Mouse (Mus musculus) heart, embryonic 15.5 days (tissue): ENCODE data around the gene Robo1. TPM values are rescaled to one million over a fixed set of nuclear protein-coding genes. Genes with fewer than 3 reads are reported as not detected.
A peak's percentile ranks its signal among the peaks of the same experiment; 100 is the strongest.

Experiments
- ATAC-seq: fragments of 200-750 bp; cut with Nextera tagmentation; replicated peaks from 2 replicates; pipeline ENCODE4 v1.8.0; 2017; ENCODE audit warnings: low read depth, moderate TSS enrichment; ENCODE audit not compliant: insufficient number of reproducible peaks, insufficient read depth, low FRiP score
- H3K27ac ChIP-seq: fragments of 300-500 bp; sonication (generic); 2 replicates; pipeline ENCODE4 v1.5.1; 2015; ENCODE audit warnings: mild to moderate bottlenecking, inconsistent platforms
- H3K27me3 ChIP-seq: fragments of 300-500 bp; sonication (generic); 2 replicates; pipeline ENCODE4 v1.6.1; 2015; ENCODE audit warnings: inconsistent platforms
- H3K36me3 ChIP-seq: fragments of 300-500 bp; sonication (generic); 2 replicates; pipeline ENCODE4 v1.6.1; 2015; ENCODE audit warnings: mild to moderate bottlenecking, inconsistent platforms
- H3K4me1 ChIP-seq: fragments of 300-500 bp; sonication (generic); replicated peaks from 2 replicates; pipeline ENCODE4 v1.6.1; 2015; ENCODE audit warnings: inconsistent platforms
- H3K4me2 ChIP-seq: fragments of 300-500 bp; sonication (generic); 2 replicates; pipeline ENCODE4 v1.6.1; 2015; ENCODE audit warnings: inconsistent platforms, mild to moderate bottlenecking, moderate library complexity
- H3K4me3 ChIP-seq: fragments of 300-500 bp; sonication (generic); 2 replicates; pipeline ENCODE4 v1.5.1; 2015; ENCODE audit warnings: mild to moderate bottlenecking, inconsistent platforms
- H3K9ac ChIP-seq: fragments of 300-500 bp; sonication (generic); 2 replicates; pipeline ENCODE4 v1.6.1; 2015; ENCODE audit warnings: mild to moderate bottlenecking, inconsistent platforms
- H3K9me3 ChIP-seq: fragments of 300-500 bp; sonication (generic); replicated peaks from 2 replicates; pipeline ENCODE4 v1.6.1; 2016; ENCODE audit warnings: inconsistent platforms
- WGBS: fragments of 180-500 bp; shearing (Covaris S2); methylation state at CpG from one replicate; pipeline ENCODE4 v1.1.7; 2015; ENCODE audit warnings: mixed read lengths; 5-methylcytosine and 5-hydroxymethylcytosine counted together
- polyA plus RNA-seq: library from polyadenylated mRNA; unstranded; fragments of >200 nt; fragmentation: Nextera tagmentation; extraction: Ambion mirVana; gene quantifications from 2 replicates; pipeline ENCODE4 v1.2.1, GENCODE M21; 2015

The Robo1 gene
- polyA plus RNA-seq, 1 experiment from 2014 or later = 10.2 TPM

DNA sequence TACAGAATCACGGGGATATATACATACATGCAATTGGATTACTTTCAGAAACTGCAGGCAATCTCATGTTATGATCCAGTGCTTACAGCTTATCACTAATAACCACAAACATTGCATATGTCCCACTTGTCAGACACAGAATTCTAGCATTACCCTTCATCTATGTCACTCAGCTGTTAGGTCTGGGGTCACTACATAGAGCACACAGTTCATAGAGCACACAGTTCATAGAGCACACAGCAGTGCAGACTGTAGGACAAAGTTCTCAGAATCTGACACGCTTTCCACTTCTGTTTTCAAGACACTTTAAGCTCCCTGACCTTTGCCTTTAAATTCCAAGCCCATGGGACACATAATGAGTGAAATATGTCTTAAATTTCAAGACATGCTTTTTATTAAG, 307.3 kb downstream of the Robo1 start:
- no peak overlapping the region for H3K9ac ChIP-seq
- H3K4me2 ChIP-seq = no peak overlapping the region
- no peaks in the 10 kb centered on the region for H3K27me3 ChIP-seq
- WGBS = 72% methylated on average over 2 of the region's 2 CpGs
- H3K36me3 ChIP-seq = no peaks in the 10 kb centered on the region
- no peak overlapping the region for H3K4me3 ChIP-seq
- H3K9me3 ChIP-seq = no peaks in the 10 kb centered on the region
- H3K27ac ChIP-seq = no peak overlapping the region
- ATAC-seq = no peak
- H3K4me1 ChIP-seq = no peaks in the 10 kb centered on the region

- no peak overlapping the region for H3K4me3 ChIP-seq
- WGBS = 83% methylated on average over 4 of the region's 4 CpGs
Measured at GRCm38 (mm10) chr16:72622371-72622770, 314.3 kb downstream of the Robo1 start.

GRCm38 (mm10) chr16:72622868-72623267, 314.8 kb downstream of the Robo1 start:
- H3K4me1 ChIP-seq = no peaks in the 10 kb centered on the region
- no peak overlapping the region for H3K4me3 ChIP-seq
- 74% methylated on average over 10 of the region's 10 CpGs for WGBS
- no peak overlapping the region for H3K27ac ChIP-seq
- H3K36me3 ChIP-seq = no peaks in the 10 kb centered on the region
- no peak for ATAC-seq
- H3K9me3 ChIP-seq = no peaks in the 10 kb centered on the region
- H3K9ac ChIP-seq = no peak overlapping the region
- no peaks in the 10 kb centered on the region for H3K27me3 ChIP-seq
- H3K4me2 ChIP-seq = no peak overlapping the region

More at GRCm38 (mm10) chr16:72622371-72622770, 314.3 kb downstream of the Robo1 start:
- no peaks in the 10 kb centered on the region for H3K9me3 ChIP-seq
- H3K9ac ChIP-seq = no peak overlapping the region
- no peak for ATAC-seq
- no peaks in the 10 kb centered on the region for H3K4me1 ChIP-seq
- no peaks in the 10 kb centered on the region for H3K27me3 ChIP-seq
- no peaks in the 10 kb centered on the region for H3K36me3 ChIP-seq
- no peak overlapping the region for H3K27ac ChIP-seq
- H3K4me2 ChIP-seq = no peak overlapping the region

DNA sequence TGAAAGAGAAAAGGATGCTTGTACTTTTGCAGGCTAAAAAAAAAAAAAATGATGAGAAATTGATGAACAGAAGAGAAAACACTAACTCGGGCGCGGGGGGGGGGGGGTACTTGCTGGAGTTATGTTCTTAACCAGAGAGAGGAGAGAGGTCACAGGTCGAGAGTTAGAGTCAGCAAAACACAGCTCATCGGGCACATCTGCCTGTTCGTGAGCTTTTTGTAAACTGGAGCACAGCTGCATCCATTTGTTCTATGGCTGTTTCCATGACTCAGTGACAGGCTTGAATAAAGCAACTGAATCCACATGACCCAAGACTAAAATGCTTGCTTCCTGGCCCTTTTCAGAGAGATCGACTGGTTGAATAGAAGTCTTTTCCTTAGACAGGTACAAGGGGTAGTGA, 325.7 kb downstream of the Robo1 start:
- Histone ChIP-seq H3K4me2 (no peak overlapping the region), H3K4me3 (no peak overlapping the region), H3K27me3 (no peaks in the 10 kb centered on the region), H3K9me3 (no peaks in the 10 kb centered on the region), H3K4me1 (no peaks in the 10 kb centered on the region), H3K9ac (no peak overlapping the region), H3K27ac (no peak overlapping the region), H3K36me3 (no peaks in the 10 kb centered on the region)
- WGBS = 67% methylated on average over 7 of the region's 7 CpGs
- ATAC-seq = no peak

GRCm38 (mm10) chr16:72639332-72639940, 331.3 kb downstream of the Robo1 start:
- 80% methylated on average over 8 of the region's 8 CpGs for WGBS
- Histone ChIP-seq H3K9me3 (no peaks in the 10 kb centered on the region), H3K4me2 (no peak overlapping the region), H3K27me3 (no peaks in the 10 kb centered on the region), H3K4me1 (peaks cover 4% of the 10 kb centered on the region; the same call in 1 of the 2 replicates), H3K27ac (no peak overlapping the region), H3K4me3 (no peak overlapping the region), H3K36me3 (no peaks in the 10 kb centered on the region), H3K9ac (no peak overlapping the region)
- no peak for ATAC-seq

- H3K36me3 ChIP-seq = no peaks in the 10 kb centered on the region
- no peak overlapping the region; the same call in 1 of the 2 replicates for H3K27ac ChIP-seq
- H3K4me1 ChIP-seq = peaks cover 4% of the 10 kb centered on the region; the same call in 1 of the 2 replicates
- 48% methylated on average over 9 of the region's 9 CpGs for WGBS
- H3K9me3 ChIP-seq = no peaks in the 10 kb centered on the region
- H3K27me3 ChIP-seq = no peaks in the 10 kb centered on the region
- H3K9ac ChIP-seq = no peak overlapping the region
- no peak overlapping the region for H3K4me2 ChIP-seq
- no peak for ATAC-seq
- no peak overlapping the region for H3K4me3 ChIP-seq
Measured at GRCm38 (mm10) chr16:72640932-72641811, 333.1 kb downstream of the Robo1 start.

DNA sequence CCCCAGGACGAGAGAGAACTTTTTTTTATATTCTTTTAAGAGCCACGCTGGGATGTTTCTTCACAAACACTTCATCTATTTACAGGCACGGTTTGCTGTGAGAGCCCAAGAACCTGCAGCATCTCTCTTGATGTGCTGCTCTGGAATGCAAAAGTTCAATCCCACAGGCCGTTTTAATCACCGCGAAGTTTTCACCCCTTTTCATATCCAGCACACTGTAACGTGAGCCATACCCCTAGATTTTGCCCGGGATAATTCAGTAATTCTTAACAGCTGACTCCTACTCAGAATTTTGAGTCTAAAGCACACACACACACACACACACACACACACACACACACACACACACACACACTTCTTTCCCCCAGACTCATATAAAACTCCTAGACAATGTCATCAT, 337.8 kb downstream of the Robo1 start:
- Histone ChIP-seq H3K27ac (no peak overlapping the region), H3K9ac (no peak overlapping the region), H3K9me3 (no peaks in the 10 kb centered on the region), H3K4me2 (no peak overlapping the region), H3K4me3 (no peak overlapping the region), H3K36me3 (no peaks in the 10 kb centered on the region), H3K4me1 (peaks cover 2% of the 10 kb centered on the region; the same call in 1 of the 2 replicates), H3K27me3 (no peaks in the 10 kb centered on the region)
- 46% methylated on average over 8 of the region's 8 CpGs for WGBS
- no peak for ATAC-seq

DNA sequence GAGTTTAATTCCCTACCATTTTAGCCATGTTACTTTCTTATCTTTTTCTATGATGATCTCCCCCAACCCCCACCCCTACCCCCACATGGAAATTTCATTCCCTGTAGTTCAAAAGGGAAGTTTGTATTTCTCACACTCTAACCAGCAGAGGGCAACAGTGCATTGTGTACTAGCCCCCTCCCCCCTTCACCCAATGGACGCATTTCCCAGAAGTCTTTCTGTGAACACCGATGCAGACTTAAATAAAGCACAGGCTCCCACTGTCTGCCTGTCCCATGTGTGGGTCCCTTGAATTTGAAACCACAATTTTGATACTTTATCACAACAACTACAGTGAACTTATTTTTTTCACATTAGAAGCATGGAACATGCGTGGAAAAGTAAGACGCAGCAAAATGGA, 341.2 kb downstream of the Robo1 start:
- Histone ChIP-seq H3K9me3 (no peaks in the 10 kb centered on the region), H3K27ac (no peak overlapping the region), H3K27me3 (no peaks in the 10 kb centered on the region), H3K4me2 (peak overlapping the region; percentile 43), H3K9ac (no peak overlapping the region), H3K4me3 (no peak overlapping the region), H3K4me1 (no peaks in the 10 kb centered on the region), H3K36me3 (no peaks in the 10 kb centered on the region)
- 36% methylated on average over 4 of the region's 4 CpGs for WGBS
- ATAC-seq = no peak

- Histone ChIP-seq H3K4me2 (no peak overlapping the region), H3K4me1 (no peaks in the 10 kb centered on the region), H3K27ac (no peak overlapping the region), H3K36me3 (no peaks in the 10 kb centered on the region), H3K9ac (no peak overlapping the region), H3K27me3 (no peaks in the 10 kb centered on the region), H3K4me3 (no peak overlapping the region), H3K9me3 (no peaks in the 10 kb centered on the region)
- 66% methylated on average over 9 of the region's 9 CpGs for WGBS
- ATAC-seq = no peak
Measured at GRCm38 (mm10) chr16:72655411-72655810, 347.3 kb downstream of the Robo1 start.

DNA sequence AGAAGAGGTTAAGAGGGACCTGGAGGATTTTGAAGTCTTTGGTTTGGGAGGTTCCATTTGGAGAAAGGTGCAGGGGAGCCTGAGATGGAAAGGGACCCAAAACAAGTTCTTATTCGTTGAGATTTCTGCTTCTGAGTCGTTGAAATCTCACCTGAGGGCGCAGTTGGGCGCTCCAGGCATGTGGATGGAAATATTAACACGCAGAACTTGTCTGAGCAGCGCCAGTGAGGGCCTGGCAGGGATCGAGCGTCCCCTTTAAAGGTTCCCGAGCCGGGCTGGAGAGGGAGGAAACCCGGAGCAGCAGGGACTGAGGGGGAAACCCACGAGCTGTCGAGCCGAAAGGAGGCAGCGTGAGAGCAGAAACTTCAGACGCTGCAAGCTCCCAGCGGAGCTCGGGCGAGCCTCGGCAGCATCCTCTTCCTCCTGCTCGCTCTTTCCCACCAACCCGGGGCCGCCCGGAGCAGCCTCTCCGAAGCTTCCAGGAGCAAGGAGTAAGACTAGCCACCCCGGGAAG, 354.8 kb downstream of the Robo1 start:
- peak overlapping the region; percentile 89 for H3K4me2 ChIP-seq
- no peaks in the 10 kb centered on the region for H3K36me3 ChIP-seq
- peak overlapping the region; percentile 96 for H3K27ac ChIP-seq
- H3K4me3 ChIP-seq = peak overlapping the region; percentile 71
- ATAC-seq = peak; percentile 86
- no peaks in the 10 kb centered on the region for H3K9me3 ChIP-seq
- H3K27me3 ChIP-seq = no peaks in the 10 kb centered on the region
- peak overlapping the region; percentile 62 for H3K9ac ChIP-seq
- H3K4me1 ChIP-seq = no peaks in the 10 kb centered on the region; the same call in 1 of the 2 replicates
- WGBS = 1% methylated on average over 26 of the region's 26 CpGs

DNA sequence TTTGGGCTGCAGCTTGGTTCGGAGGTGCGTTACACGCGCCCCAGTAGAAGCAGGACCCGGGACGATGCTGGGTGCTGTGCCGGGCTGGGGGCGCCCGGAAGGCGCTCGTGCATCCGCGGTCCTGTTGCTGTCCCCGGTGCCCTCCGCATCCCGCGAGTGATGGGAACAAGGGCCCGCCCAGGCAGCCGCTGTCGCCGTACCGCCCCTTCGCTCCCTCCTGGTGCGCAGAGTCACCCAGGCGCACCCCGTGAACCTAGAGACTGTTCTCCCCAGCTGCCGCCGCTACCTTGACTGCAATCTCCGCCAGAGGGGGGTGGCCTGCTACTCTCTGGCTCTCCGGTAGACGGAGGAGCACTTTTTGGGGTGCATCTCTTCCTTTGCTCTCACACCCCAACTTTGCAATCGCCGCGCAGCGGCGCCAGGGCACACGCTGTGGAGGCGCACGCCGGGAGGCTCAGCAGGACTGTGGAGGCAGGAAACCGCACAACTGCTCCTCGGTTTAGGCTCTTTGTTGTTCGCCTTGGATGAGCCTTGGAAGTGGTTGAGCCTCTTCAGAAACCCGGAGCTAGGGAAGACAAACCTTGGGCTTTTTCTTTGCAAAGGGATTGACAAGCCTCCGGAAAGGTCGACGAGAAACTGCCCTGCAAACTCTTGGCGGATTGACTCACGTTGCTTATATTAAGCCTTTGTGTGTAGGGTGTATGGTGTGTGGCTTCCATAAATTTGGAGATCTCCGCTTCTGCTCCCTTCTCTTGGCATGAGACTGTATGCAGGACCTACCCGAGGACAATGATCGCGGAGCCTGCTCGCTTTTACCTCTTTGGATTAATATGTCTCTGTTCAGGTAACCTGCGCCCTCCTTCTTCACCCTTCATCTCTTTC, 355.5 kb downstream of the Robo1 start:
- H3K4me1 ChIP-seq = no peaks in the 10 kb centered on the region; the same call in 1 of the 2 replicates
- H3K36me3 ChIP-seq = no peaks in the 10 kb centered on the region
- H3K9me3 ChIP-seq = no peaks in the 10 kb centered on the region
- no peaks in the 10 kb centered on the region for H3K27me3 ChIP-seq
- peak overlapping the region; percentile 71 for H3K4me3 ChIP-seq
- ATAC-seq = peak; percentile 83
- under 1% methylated on average over 55 of the region's 55 CpGs for WGBS
- H3K27ac ChIP-seq = peak overlapping the region; percentile 96
- peak overlapping the region; percentile 62 for H3K9ac ChIP-seq
- H3K4me2 ChIP-seq = peak overlapping the region; percentile 89
